Mouse (Mus musculus) G1E (cell line): ENCODE results near the gene Aplnr. TPM values are rescaled to one million over a fixed set of nuclear protein-coding genes. Genes with fewer than 3 reads are reported as not detected.

Experiments
- ATAC-seq: 2 replicates; pipeline ENCODE4 v1.8.0; 2016; ENCODE audit warnings: mild to moderate bottlenecking; ENCODE audit not compliant: insufficient number of reproducible peaks, poor library complexity, low FRiP score, severe bottlenecking; ENCODE audit errors: extremely low read depth
- DNase-seq: peaks from one replicate; pipeline ENCODE4 v3.0.0; 2012; ENCODE audit warnings: low spot score
- H3K27me3 ChIP-seq: 2 replicates; pipeline ENCODE4 v1.6.1; 2012; ENCODE audit warnings: mild to moderate bottlenecking, low read length, inconsistent platforms; ENCODE audit not compliant: insufficient read depth
- H3K36me3 ChIP-seq: replicated peaks from 2 replicates; pipeline ENCODE3; 2012; ENCODE audit warnings: mild to moderate bottlenecking, inconsistent platforms
- H3K4me1 ChIP-seq: 2 replicates; pipeline ENCODE4 v1.6.1; 2012; ENCODE audit warnings: low read depth, low read length, inconsistent platforms, mixed read lengths; ENCODE audit not compliant: insufficient read depth
- H3K4me3 ChIP-seq: 2 replicates; pipeline ENCODE4 v1.5.1; 2012; ENCODE audit warnings: low read depth, mild to moderate bottlenecking, inconsistent platforms, low read length, moderate library complexity, mixed read lengths
- H3K9me3 ChIP-seq: replicated peaks from 2 replicates; pipeline ENCODE4 v1.6.1; 2012; ENCODE audit warnings: inconsistent platforms
- CTCF ChIP-seq: IDR thresholded peaks from 2 replicates; pipeline ENCODE4 v1.5.1; 2012; ENCODE audit warnings: low read depth, low read length, inconsistent platforms, mixed read lengths
- GATA1 ChIP-seq: IDR thresholded peaks from 2 replicates; pipeline ENCODE4 v1.6.1; 2012; ENCODE audit warnings: borderline replicate concordance, low read length, inconsistent platforms, mixed read lengths
- GATA2 ChIP-seq: IDR thresholded peaks from 2 replicates; pipeline ENCODE4 v1.6.1; 2012; ENCODE audit warnings: low read depth, low read length, inconsistent platforms, borderline replicate concordance
- POLR2AphosphoS5 ChIP-seq: IDR thresholded peaks from 2 replicates; pipeline ENCODE4 v1.6.1; 2012; ENCODE audit warnings: low read depth, low read length, inconsistent platforms; ENCODE audit not compliant: insufficient replicate concordance
- TAL1 ChIP-seq: conservative IDR thresholded peaks from 2 replicates; pipeline ENCODE4 v1.6.1; 2012; ENCODE audit warnings: low read depth, low read length, inconsistent platforms, mixed read lengths
- polyA plus RNA-seq: library from polyadenylated mRNA; stranded (reverse); fragments of >175 nt; gene quantifications from 2 replicates; pipeline ENCODE4 v1.2.3, GENCODE M21; 2012
- total RNA-seq, 2 experiments: library from RNA; stranded (forward) in 1 of 2; stranded (reverse) in 1 of 2; fragments of 200-1000 nt in 1 of 2; fragments of >200 nt in 1 of 2; fragmentation: Nextera tagmentation in 1 of 2; gene quantifications; 2 replicates each; pipeline ENCODE4 v1.2.3; 2014 to 2017

The Aplnr gene
- total and polyA plus RNA-seq, 3 experiments: 0.22 TPM; not detected in 2

GRCm38 (mm10) chr2:85156136-85156535, 20.1 kb downstream of the Aplnr start:
- H3K36me3 ChIP-seq: no peaks in the 10 kb centered on the region
- H3K4me1 ChIP-seq: no peaks in the 10 kb centered on the region
- TF ChIP-seq TAL1: no peak
- TF ChIP-seq GATA1: no peak
- no peak for TF ChIP-seq POLR2AphosphoS5
- TF ChIP-seq CTCF: no peak
- TF ChIP-seq GATA2: no peak
- H3K9me3 ChIP-seq: no peaks in the 10 kb centered on the region
- H3K4me3 ChIP-seq: no peak overlapping the region
- no peaks in the 10 kb centered on the region for H3K27me3 ChIP-seq
- ATAC-seq (no peak), DNase-seq (no peak)

- ATAC-seq (no peak), DNase-seq (no peak)
- H3K36me3 ChIP-seq: no peaks in the 10 kb centered on the region
- no peak for TF ChIP-seq POLR2AphosphoS5
- no peak for TF ChIP-seq CTCF
- no peak for TF ChIP-seq TAL1
- no peak for TF ChIP-seq GATA1
- no peak for TF ChIP-seq GATA2
- H3K4me3 ChIP-seq: no peak overlapping the region
- no peaks in the 10 kb centered on the region for H3K4me1 ChIP-seq
- H3K9me3 ChIP-seq: no peaks in the 10 kb centered on the region
- no peaks in the 10 kb centered on the region for H3K27me3 ChIP-seq
Observed at GRCm38 (mm10) chr2:85157382-85157781, 21.4 kb downstream of the Aplnr start.

- H3K36me3 ChIP-seq: no peaks in the 10 kb centered on the region
- no peak for ATAC-seq
- H3K4me3 ChIP-seq: no peak overlapping the region
- DNase-seq: no peak
- no peaks in the 10 kb centered on the region for H3K27me3 ChIP-seq
- TF ChIP-seq GATA2: no peak
- no peak for TF ChIP-seq POLR2AphosphoS5
- no peak for TF ChIP-seq GATA1
- TF ChIP-seq TAL1: no peak
- TF ChIP-seq CTCF: no peak
- H3K4me1 ChIP-seq: no peaks in the 10 kb centered on the region
- no peaks in the 10 kb centered on the region for H3K9me3 ChIP-seq
Observed at GRCm38 (mm10) chr2:85160901-85161637, 25.0 kb downstream of the Aplnr start.

- no peaks in the 10 kb centered on the region for H3K27me3 ChIP-seq
- DNase-seq: no peak
- H3K36me3 ChIP-seq: no peaks in the 10 kb centered on the region
- no peak overlapping the region for H3K4me3 ChIP-seq
- no peak for ATAC-seq
- no peak for TF ChIP-seq POLR2AphosphoS5
- TF ChIP-seq TAL1: no peak
- no peaks in the 10 kb centered on the region for H3K4me1 ChIP-seq
- H3K9me3 ChIP-seq: no peaks in the 10 kb centered on the region
Observed at GRCm38 (mm10) chr2:85161638-85162093, 25.6 kb downstream of the Aplnr start.

GRCm38 (mm10) chr2:85163311-85164047, 27.5 kb downstream of the Aplnr start:
- DNase-seq (no peak), ATAC-seq (no peak)
- Histone ChIP-seq H3K27me3 (no peaks in the 10 kb centered on the region), H3K9me3 (no peaks in the 10 kb centered on the region), H3K4me3 (no peak overlapping the region), H3K4me1 (no peaks in the 10 kb centered on the region), H3K36me3 (no peaks in the 10 kb centered on the region)
- no peak for TF ChIP-seq CTCF
- TF ChIP-seq GATA2: no peak
- TF ChIP-seq GATA1: no peak
- no peak for TF ChIP-seq TAL1
- no peak for TF ChIP-seq POLR2AphosphoS5

- Histone ChIP-seq H3K4me3 (no peak overlapping the region), H3K4me1 (no peaks in the 10 kb centered on the region), H3K36me3 (no peaks in the 10 kb centered on the region), H3K27me3 (no peaks in the 10 kb centered on the region), H3K9me3 (no peaks in the 10 kb centered on the region)
- DNase-seq: no peak
- no peak for TF ChIP-seq CTCF
- no peak for TF ChIP-seq POLR2AphosphoS5
- no peak for TF ChIP-seq GATA1
- no peak for TF ChIP-seq GATA2
- TF ChIP-seq TAL1: no peak
- ATAC-seq: no peak
Observed at GRCm38 (mm10) chr2:85167624-85168023, 31.6 kb downstream of the Aplnr start.
